Mouse (Mus musculus): Measurements from ENCODE around the gene Irf8. TPM values are rescaled to one million over a fixed set of nuclear protein-coding genes. Genes with fewer than 3 reads are reported as not detected.
A peak's percentile ranks its signal among the peaks of the same experiment; 100 is the strongest.
"Not testable (repeated sequence)": the region's sequence is repeated elsewhere in the genome, so short reads cannot be mapped to it uniquely, and the experiment has no call there.

Irf8 gene
- polyA plus RNA-seq, 1 experiment from 2014 or later, result 7.1 TPM

DNA sequence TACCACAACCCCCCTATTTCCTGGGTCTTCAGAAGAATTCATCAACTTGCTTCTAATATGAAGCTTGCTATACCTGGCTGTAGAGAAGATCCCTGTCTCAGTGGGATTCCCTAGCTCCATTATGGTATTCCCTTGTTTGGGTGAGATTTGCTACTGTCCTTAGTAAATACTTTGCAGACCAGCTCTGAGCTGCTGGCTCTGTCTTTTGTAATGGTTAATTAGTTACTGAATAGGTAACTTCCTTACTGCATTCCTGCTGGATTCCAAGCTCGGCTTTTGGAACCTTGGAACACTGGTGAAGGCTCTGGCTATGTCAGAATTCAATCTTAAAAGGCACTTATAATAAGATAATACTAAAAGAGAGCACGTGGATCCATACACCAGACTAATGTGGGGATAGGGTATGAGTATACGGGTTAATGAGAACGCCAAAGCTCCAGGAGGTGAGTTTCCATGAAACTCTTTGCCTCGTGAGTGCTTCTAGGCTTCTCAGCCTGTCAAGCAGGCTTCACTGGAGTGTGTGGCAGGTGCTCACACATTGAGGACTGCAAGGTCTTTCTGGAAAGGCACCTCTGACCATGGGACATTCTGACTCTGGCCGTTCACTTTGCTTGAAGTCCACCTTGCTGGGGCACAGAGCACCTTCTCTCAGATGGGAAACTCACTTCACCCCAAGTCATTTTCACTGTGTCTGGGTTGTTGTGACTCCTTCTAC is 67.7 kb downstream of the Irf8 start:
- peaks cover 84% of the 10 kb centered on the region for H3K27me3 ChIP-seq (replicated peaks)
- H3K4me2 ChIP-seq, result not testable (repeated sequence)

DNA sequence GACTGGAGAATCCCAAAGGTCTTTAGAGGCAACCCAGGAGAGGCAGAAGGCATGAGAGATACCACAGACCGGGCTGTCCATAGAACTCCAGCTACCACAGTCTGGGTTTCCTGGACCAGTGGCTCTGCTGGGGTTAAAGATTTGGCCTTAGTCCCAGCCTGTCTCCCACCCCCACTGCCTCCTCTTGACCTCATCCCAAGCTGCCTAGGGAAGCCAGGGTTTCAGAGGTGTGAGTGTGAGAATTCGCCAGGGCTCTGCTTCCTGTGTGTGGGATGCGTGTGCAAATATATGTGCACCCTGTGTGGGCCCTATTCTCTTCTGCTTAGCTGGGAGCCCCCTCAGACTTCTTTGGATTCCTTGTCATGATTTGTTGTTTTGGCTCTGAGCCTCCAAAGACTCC is 68.6 kb downstream of the Irf8 start:
- H3K9me3 ChIP-seq, result no peaks in the 10 kb centered on the region
- WGBS, result 53% methylated on average over 3 of the region's 3 CpGs
- H3K4me1 ChIP-seq, result peaks cover 25% of the 10 kb centered on the region
- H3K4me3 ChIP-seq, result no peak overlapping the region
- no peak for ATAC-seq (ENCODE audit: extremely low read depth, insufficient number of reproducible peaks, low FRiP score, low TSS enrichment)
- no peak overlapping the region for H3K27ac ChIP-seq (replicated peaks)
- H3K9ac ChIP-seq, result peak overlapping the region; percentile 19; the same call in 1 of the 2 replicates
- no peaks in the 10 kb centered on the region for H3K36me3 ChIP-seq
- H3K27me3 ChIP-seq (replicated peaks), result peaks cover 85% of the 10 kb centered on the region
- H3K4me2 ChIP-seq, result no peak overlapping the region

More for the DNA sequence above, 67.7 kb downstream of the Irf8 start:
- H3K36me3 ChIP-seq; H3K9me3 ChIP-seq; H3K9ac ChIP-seq; H3K27ac ChIP-seq (replicated peaks); ATAC-seq (ENCODE audit: extremely low read depth, insufficient number of reproducible peaks, low FRiP score, low TSS enrichment); H3K4me3 ChIP-seq: not testable (repeated sequence)
- peaks cover 25% of the 10 kb centered on the region for H3K4me1 ChIP-seq
- 67% methylated on average over 6 of the region's 6 CpGs for WGBS

Other genes starting within 250 kb of the Irf8 start
- gene Gins2, start 147.1 kb upstream of the Irf8 start, polyA plus RNA-seq (2015; fragmentation: Nextera tagmentation; extraction: Ambion mirVana), result 79.8 and 80.4 TPM in 2 replicates
- 3.3 and 3.6 TPM in 2 replicates for gene 1190005I06Rik, start 88.7 kb upstream of the Irf8 start, polyA plus RNA-seq (2015; fragmentation: Nextera tagmentation; extraction: Ambion mirVana)
- 2.0 and 2.3 TPM in 2 replicates for gene Gm27021, start 68.3 kb upstream of the Irf8 start, polyA plus RNA-seq (2015; fragmentation: Nextera tagmentation; extraction: Ambion mirVana)
- 1,738 and 2,034 TPM in 2 replicates for gene Cox4i1, start 68.1 kb upstream of the Irf8 start, polyA plus RNA-seq (2015; fragmentation: Nextera tagmentation; extraction: Ambion mirVana)
- 164 and 174 TPM in 2 replicates for gene Emc8, start 67.8 kb upstream of the Irf8 start, polyA plus RNA-seq (2015; fragmentation: Nextera tagmentation; extraction: Ambion mirVana)